Mouse (Mus musculus) bone marrow, adult 2 months (tissue): Measurements from ENCODE around the gene Cntrl.

Source experiments
- CTCF ChIP-seq: fragments of 200-500 bp; IDR thresholded peaks from 2 replicates; pipeline ENCODE4 v1.5.1; 2011; ENCODE audit warnings: low read length, control low read depth; ENCODE audit not compliant: control insufficient read depth, insufficient read depth
- POLR2A ChIP-seq: fragments of 200-500 bp; IDR thresholded peaks from 2 replicates; pipeline ENCODE4 v1.6.1; 2011; ENCODE audit warnings: low read depth, mild to moderate bottlenecking, control low read depth, low read length, borderline replicate concordance; ENCODE audit not compliant: control insufficient read depth

DNA sequence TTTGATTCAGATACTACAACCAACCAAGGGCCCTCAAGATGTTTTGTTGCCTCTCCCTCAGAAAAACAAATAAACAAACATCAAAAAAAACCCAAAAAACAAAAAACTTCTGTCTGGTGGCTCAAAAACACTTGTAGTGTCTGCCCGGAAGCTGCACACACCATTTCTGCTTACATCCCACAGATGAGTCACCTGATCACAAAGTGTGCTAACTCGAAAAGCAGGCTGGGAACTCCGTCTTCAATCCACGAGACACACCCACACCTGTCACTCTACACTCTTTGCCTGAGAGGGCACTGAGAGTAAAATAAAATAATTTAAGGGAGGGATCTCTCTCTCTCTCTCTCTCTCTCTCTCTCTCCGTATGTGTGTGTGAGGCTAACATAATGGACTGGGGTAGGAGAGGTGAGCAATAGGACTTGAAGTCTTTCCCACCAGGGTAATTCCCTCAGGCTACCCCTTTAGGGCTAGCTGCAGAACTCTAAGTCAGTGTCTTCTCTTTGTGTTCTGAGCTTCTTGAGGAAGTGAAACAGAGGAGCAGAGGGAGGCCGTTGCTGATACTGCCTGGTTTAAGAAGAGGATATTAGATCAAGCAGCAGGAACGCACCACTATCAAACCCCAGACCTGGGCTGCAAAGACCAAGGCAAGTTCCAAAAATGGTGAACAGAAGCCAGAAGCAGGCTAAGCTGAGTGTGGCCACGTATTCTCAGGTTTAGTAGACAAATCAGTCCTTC lies 99.8 kb downstream of the Cntrl start:
- TF ChIP-seq CTCF = no peak
- TF ChIP-seq POLR2A = no peak
